Mouse (Mus musculus) spleen, postnatal 14 days (tissue): ENCODE measurements around the gene 1700067K01Rik.
"Not testable (repeated sequence)": the region's sequence is repeated elsewhere in the genome, so short reads cannot be mapped to it uniquely, and the experiment has no call there.

Experiments
- DNase-seq, 2 experiments: peaks; one replicate each; pipeline ENCODE4 v3.0.0; 2021 to 2022; ENCODE audit warnings: low spot score in 2 of 2

1700067K01Rik gene

GRCm38 (mm10) chr8:83983222-83983621 is 18.1 kb upstream of the 1700067K01Rik start:
- not testable (repeated sequence) for DNase-seq

GRCm38 (mm10) chr8:83989243-83989642 is 12.1 kb upstream of the 1700067K01Rik start:
- DNase-seq: no peak

- DNase-seq: no peak
Measured at GRCm38 (mm10) chr8:83990170-83990569, 11.1 kb upstream of the 1700067K01Rik start.

GRCm38 (mm10) chr8:83992488-83992887 is 8.8 kb upstream of the 1700067K01Rik start:
- DNase-seq: no peak

GRCm38 (mm10) chr8:83994030-83994429 is 7.3 kb upstream of the 1700067K01Rik start:
- no peak for DNase-seq

- no peak for DNase-seq
Measured at GRCm38 (mm10) chr8:83995973-83996372, 5.3 kb upstream of the 1700067K01Rik start.

GRCm38 (mm10) chr8:83996567-83997505 is 4.5 kb upstream of the 1700067K01Rik start:
- DNase-seq: peak; percentile 73 to 74

- peak; percentile 46 to 48 for DNase-seq
Measured at GRCm38 (mm10) chr8:83997511-83998141, 3.7 kb upstream of the 1700067K01Rik start, which contains the start of gene Samd1. Samd1 (plus strand) TSS chr8:83997672.

GRCm38 (mm10) chr8:83998231-83999056 is 2.9 kb upstream of the 1700067K01Rik start:
- DNase-seq: peak; percentile 41 to 59

- no peak for DNase-seq
Measured at GRCm38 (mm10) chr8:83999057-83999705, 2.1 kb upstream of the 1700067K01Rik start.

GRCm38 (mm10) chr8:83999825-84000224 is 1.5 kb upstream of the 1700067K01Rik start:
- DNase-seq: no peak

- no peak for DNase-seq
Measured at GRCm38 (mm10) chr8:84002957-84003611, 1.8 kb downstream of the 1700067K01Rik start.

- DNase-seq: no peak
Measured at GRCm38 (mm10) chr8:84003612-84004246, 2.4 kb downstream of the 1700067K01Rik start.

- peak; percentile 87 to 92 for DNase-seq
Measured at GRCm38 (mm10) chr8:84004533-84005201, 3.4 kb downstream of the 1700067K01Rik start.

- not testable (repeated sequence) for DNase-seq
Measured at GRCm38 (mm10) chr8:84005502-84005901, 4.2 kb downstream of the 1700067K01Rik start.

- DNase-seq: no peak
Measured at GRCm38 (mm10) chr8:84008362-84008761, 7.1 kb downstream of the 1700067K01Rik start.

- DNase-seq: peak; percentile 63 to 78
Measured at GRCm38 (mm10) chr8:84009876-84010275, 8.6 kb downstream of the 1700067K01Rik start.

GRCm38 (mm10) chr8:84010625-84011611 is 9.6 kb downstream of the 1700067K01Rik start:
- peak; percentile 48 to 63 for DNase-seq
